Mouse (Mus musculus): ENCODE measurements around the gene Ccdc141. TPM values are rescaled to one million over a fixed set of nuclear protein-coding genes. Genes with fewer than 3 reads are reported as not detected.

The Ccdc141 gene
- polyA plus RNA-seq (2014; fragmentation: Illumina TruSeq; extraction: RNeasy Lipid Tissue Mini Kit (QIAGEN cat#74804); ENCODE audit: low read depth, low replicate concordance): 63.1 TPM

GRCm38 (mm10) chr2:77170633-77171105 is at the start of gene Ccdc141:
Gene Ccdc141 (minus strand): TSS chr2:77170636.

DNA sequence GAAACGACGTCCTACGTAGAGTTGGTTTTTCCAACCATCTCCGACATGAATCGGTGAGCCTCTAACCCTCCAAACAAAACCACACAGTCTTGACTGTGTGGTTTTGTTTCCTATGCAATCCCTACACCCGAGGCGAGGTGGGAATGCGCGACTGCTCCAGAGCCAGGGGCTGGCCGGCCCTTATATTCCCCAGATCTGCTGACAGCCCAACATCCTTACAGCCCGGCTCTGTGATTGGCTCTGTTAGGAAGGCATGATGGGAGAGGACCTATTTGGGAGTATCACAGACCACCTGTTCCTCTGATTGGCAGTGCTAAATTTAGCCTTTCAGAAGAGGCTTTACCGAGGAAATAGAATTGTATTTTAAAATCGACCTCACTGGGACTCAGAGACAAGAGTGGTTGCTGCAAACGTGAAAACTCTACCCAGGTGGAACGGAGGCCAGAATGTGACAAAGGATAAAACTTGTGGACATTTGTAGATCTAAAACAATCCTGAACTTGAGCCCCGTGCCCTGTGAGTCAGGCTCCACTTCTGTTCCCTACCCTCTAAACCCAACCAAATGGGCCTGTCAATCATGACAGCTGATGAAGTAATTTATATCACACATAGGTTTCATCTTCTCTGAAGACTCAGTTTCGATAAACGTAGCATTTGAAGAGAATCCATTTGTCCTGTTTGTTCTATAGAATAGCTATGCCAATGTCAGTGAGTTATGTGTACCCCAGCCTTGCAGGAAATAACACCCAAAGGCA is 187.9 kb downstream of the Ccdc141 start, which contains the start of gene Ttn:
Ttn (minus strand) TSS at position 157 of the 755 bp plus-strand sequence.

Other genes with a start within 250 kb of the Ccdc141 start
- 173 TPM for gene Ttn, start 188.1 kb downstream of the Ccdc141 start, polyA plus RNA-seq (2014; fragmentation: Illumina TruSeq; extraction: RNeasy Lipid Tissue Mini Kit (QIAGEN cat#74804); ENCODE audit: low read depth, low replicate concordance)
- gene Sestd1, start 110.0 kb upstream of the Ccdc141 start, polyA plus RNA-seq (2014; fragmentation: Illumina TruSeq; extraction: RNeasy Lipid Tissue Mini Kit (QIAGEN cat#74804); ENCODE audit: low read depth, low replicate concordance): 12.3 TPM